8 mouse cellular contexts compared by ENCODE assay signal in genomic region chr11:74649095-74649646, GRCm38 (mm10). TPM values are rescaled to one million over a fixed set of nuclear protein-coding genes. Genes with fewer than 3 reads are reported as not detected.
A peak's percentile ranks its signal among the peaks of the same experiment; 100 is the strongest.
DNase-seq lines count a peak whose midpoint lies in the region; ATAC-seq and TF ChIP-seq lines count a peak whose summit lies in the region.

Cluh (plus strand) TSS chr11:74649495.

- peak within 1 kb of the TSS; percentile 90 for H3K9ac ChIP-seq in ES-Bruce4 (ENCODE audit: low read depth, poor library complexity, severe bottlenecking)
- H3K9ac ChIP-seq in forebrain, embryonic 13.5 days = peak within 1 kb of the TSS; percentile 87
- H3K9ac ChIP-seq in liver, postnatal 0 days (replicated peaks) = peak within 1 kb of the TSS; percentile 92
- H3K9ac ChIP-seq in neural tube, embryonic 14.5 days (replicated peaks; ENCODE audit: low read depth, low read length) = peak within 1 kb of the TSS; percentile 88

- peak; percentile 62 for TF ChIP-seq EP300 in ES-Bruce4 (IDR thresholded peaks at IDR 0.05; ENCODE audit: insufficient read depth, low read depth, low read length)
- peak; percentile 71; the same call in 1 of the 2 replicates for TF ChIP-seq EP300 in liver, postnatal 0 days (IDR thresholded peaks at IDR 0.05; ENCODE audit: low read depth)

- H3K27ac ChIP-seq in ES-Bruce4 (ENCODE audit: insufficient read depth, low read length) = peak within 1 kb of the TSS; percentile 86
- peak within 1 kb of the TSS; percentile 25 for H3K27ac ChIP-seq in forebrain, embryonic 13.5 days
- H3K27ac ChIP-seq in liver, postnatal 0 days (ENCODE audit: low read depth) = peak within 1 kb of the TSS; percentile 98
- peak within 1 kb of the TSS; percentile 40 for H3K27ac ChIP-seq in neural tube, embryonic 14.5 days (ENCODE audit: low read depth, low read length)

- DNase-seq in heart, postnatal 10 days = peak; percentile 99
- DNase-seq in large intestine, adult 2 months (ENCODE audit: low read depth, low spot score) = peak; percentile 90
- DNase-seq in liver, postnatal 0 days = peak; percentile 96
- DNase-seq in testis, postnatal 10 days (ENCODE audit: low spot score) = peak; percentile 98

- H3K4me1 ChIP-seq in ES-Bruce4 (ENCODE audit: control insufficient read depth, insufficient read depth, low read length) = peaks cover 3% of the 10 kb centered on the region
- peaks cover 34% of the 10 kb centered on the region for H3K4me1 ChIP-seq in forebrain, embryonic 13.5 days
- peaks cover 30% of the 10 kb centered on the region for H3K4me1 ChIP-seq in liver, postnatal 0 days (ENCODE audit: insufficient read depth)
- peaks cover 36% of the 10 kb centered on the region for H3K4me1 ChIP-seq in neural tube, embryonic 14.5 days (ENCODE audit: control insufficient read depth, insufficient read depth, low read length)

- H3K27me3 ChIP-seq in ES-Bruce4 (ENCODE audit: control insufficient read depth, insufficient read depth, low read length, poor library complexity, severe bottlenecking) = no peaks in the 10 kb centered on the region
- no peaks in the 10 kb centered on the region for H3K27me3 ChIP-seq in forebrain, embryonic 13.5 days
- no peaks in the 10 kb centered on the region for H3K27me3 ChIP-seq in liver, postnatal 0 days (ENCODE audit: insufficient read depth, low read length)
- no peaks in the 10 kb centered on the region for H3K27me3 ChIP-seq in neural tube, embryonic 14.5 days (ENCODE audit: control insufficient read depth, insufficient read depth, low read length)

- intact Hi-C loops in heart, postnatal 10 days (cut with DNase I) = no loop called here

- H3K4me3 ChIP-seq in ES-Bruce4 (ENCODE audit: low read depth, low read length) = peak within 1 kb of the TSS; percentile 89
- H3K4me3 ChIP-seq in forebrain, embryonic 13.5 days = peak within 1 kb of the TSS; percentile 76
- H3K4me3 ChIP-seq in liver, postnatal 0 days (ENCODE audit: low read depth, low read length) = peak within 1 kb of the TSS; percentile 90
- H3K4me3 ChIP-seq in neural tube, embryonic 14.5 days (ENCODE audit: low read depth, low read length) = peak within 1 kb of the TSS; percentile 93

- ATAC-seq in cerebellum, adult (ENCODE audit: insufficient number of reproducible peaks, low FRiP score, low TSS enrichment) = peak; percentile 83
- peak; percentile 94 for ATAC-seq in forebrain, embryonic 13.5 days
- peak; percentile 85 for ATAC-seq in liver, postnatal 0 days
- ATAC-seq in neural tube, embryonic 14.5 days (ENCODE audit: low read depth) = peak; percentile 91

- H3K9me3 ChIP-seq in ES-Bruce4 (replicated peaks; ENCODE audit: control insufficient read depth, insufficient read depth, low read length, poor library complexity, severe bottlenecking) = no peaks in the 10 kb centered on the region
- H3K9me3 ChIP-seq in forebrain, embryonic 13.5 days (replicated peaks) = no peaks in the 10 kb centered on the region
- no peaks in the 10 kb centered on the region for H3K9me3 ChIP-seq in liver, postnatal 0 days (ENCODE audit: low read length)
- H3K9me3 ChIP-seq in neural tube, embryonic 14.5 days (ENCODE audit: control insufficient read depth, low read length) = no peaks in the 10 kb centered on the region

- H3K4me2 ChIP-seq in forebrain, embryonic 13.5 days = peak within 1 kb of the TSS; percentile 97
- peak within 1 kb of the TSS; percentile 93 for H3K4me2 ChIP-seq in liver, postnatal 0 days (ENCODE audit: low read depth, low read length)
- peak within 1 kb of the TSS; percentile 92 for H3K4me2 ChIP-seq in neural tube, embryonic 14.5 days (ENCODE audit: low read depth, low read length)

- WGBS in forebrain, embryonic 13.5 days = under 1% methylated on average over 58 of the region's 58 CpGs
- WGBS in large intestine, adult 2 months = under 1% methylated on average over 58 of the region's 58 CpGs
- under 1% methylated on average over 37 of the region's 58 CpGs for WGBS in liver, postnatal 0 days (ENCODE audit: insufficient replicate concordance)
- WGBS in neural tube, embryonic 14.5 days = under 1% methylated on average over 50 of the region's 58 CpGs

- no peak for TF ChIP-seq POLR2A in ES-Bruce4 (IDR thresholded peaks at IDR 0.05; ENCODE audit: insufficient read depth, low read length)

- TF ChIP-seq CTCF in ES-Bruce4 (IDR thresholded peaks at IDR 0.05; ENCODE audit: low read depth, low read length) = no peak
- no peak for TF ChIP-seq CTCF in liver, postnatal 0 days (IDR thresholded peaks at IDR 0.05; ENCODE audit: low read depth)

- no peaks in the 10 kb centered on the region for H3K36me3 ChIP-seq in ES-Bruce4 (ENCODE audit: control insufficient read depth, insufficient read depth, low read length, poor library complexity, severe bottlenecking)
- no peaks in the 10 kb centered on the region for H3K36me3 ChIP-seq in forebrain, embryonic 13.5 days (ENCODE audit: poor library complexity, severe bottlenecking)
- no peaks in the 10 kb centered on the region; the same call in none of the 2 replicates for H3K36me3 ChIP-seq in liver, postnatal 0 days (replicated peaks; ENCODE audit: insufficient read depth, low read length)
- H3K36me3 ChIP-seq in neural tube, embryonic 14.5 days (ENCODE audit: control insufficient read depth, insufficient read depth, low read length) = no peaks in the 10 kb centered on the region

RNA-seq across cellular contexts. Expression of gene Cluh, which starts in this region (rescaled TPM):
- polyA plus RNA-seq in ES-Bruce4 (2011; ENCODE audit: insufficient read depth, insufficient read length, low read depth, missing spikeins) = 33.3 and 33.4 TPM in 2 replicates
- polyA plus RNA-seq in forebrain, embryonic 13.5 days (2015; fragmentation: Nextera tagmentation; extraction: Ambion mirVana) = 9.3 and 11.8 TPM in 2 replicates
- 100 to 1,000 TPM; 234 to 237 TPM for total RNA-seq in heart, postnatal 10 days (2021)
- polyA plus RNA-seq in large intestine, adult 2 months (2012; rRNA removed) = 72.5 and 87.3 TPM in 2 replicates
- 31.2 and 35.6 TPM in 2 replicates for polyA plus RNA-seq in liver, postnatal 0 days (2015; fragmentation: Nextera tagmentation; extraction: Ambion mirVana)
- 15.9 and 17.7 TPM in 2 replicates for polyA plus RNA-seq in neural tube, embryonic 14.5 days (2014; fragmentation: Nextera tagmentation; extraction: Ambion mirVana)

Comparison
In these comparisons a context has a peak if more than half of its experiments do, and no peak if none do; other contexts are left out.
1. Peak in every context shown above with its lines: DNase-seq, ATAC-seq, H3K4me3 ChIP-seq and H3K27ac ChIP-seq.
2. H3K27ac ChIP-seq: peak in every context shown above with its lines; median percentile 98 in liver, postnatal 0 days; 86 in ES-Bruce4; 40 in neural tube, embryonic 14.5 days; 25 in forebrain, embryonic 13.5 days.